Mouse (Mus musculus): Measurements from ENCODE around the gene Eif3a.

Gene Eif3a

DNA sequence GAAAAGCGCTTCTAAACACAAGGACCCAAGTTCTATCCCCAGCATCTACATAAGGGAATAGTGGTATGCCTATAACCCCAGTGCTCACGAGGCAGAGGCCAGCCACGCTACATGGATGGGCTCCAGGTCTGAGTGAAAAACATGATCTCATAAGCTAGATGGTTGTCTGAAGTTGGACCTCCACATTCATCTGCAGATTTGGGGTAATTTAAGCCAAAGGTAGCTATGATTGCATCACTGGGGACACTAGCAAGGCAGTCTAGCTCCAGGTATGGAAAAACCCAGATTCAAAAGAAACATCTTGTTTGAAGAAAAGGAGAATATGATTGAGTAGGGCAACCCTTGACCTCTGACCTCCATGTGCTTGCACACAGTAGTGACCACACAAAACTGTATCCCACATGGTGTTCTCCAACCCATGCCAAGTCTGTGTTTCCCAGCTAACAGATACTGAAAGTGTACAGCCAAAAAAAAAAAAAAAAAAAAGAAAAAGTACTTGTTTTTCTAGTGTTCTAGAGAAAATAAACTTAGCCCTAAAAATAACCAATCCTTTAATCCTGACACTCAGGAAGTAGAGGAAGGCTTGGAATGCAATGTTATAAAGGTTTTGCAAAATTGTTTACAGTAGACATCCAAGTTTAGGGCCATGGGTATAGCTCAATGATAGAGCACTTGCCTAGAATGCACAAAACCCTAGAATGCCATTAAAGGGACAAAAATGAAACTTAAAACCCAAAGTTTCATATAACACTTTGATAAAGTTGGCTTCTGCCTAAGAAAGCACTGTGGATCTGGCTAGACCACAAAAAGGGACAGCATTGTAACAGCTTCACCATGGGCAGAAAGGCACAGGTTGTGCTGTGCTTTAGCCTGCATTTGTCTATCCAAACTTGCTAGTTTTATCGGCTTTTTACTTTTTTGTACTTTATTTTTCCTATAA, 31.3 kb downstream of the Eif3a start:
- DNase-seq, result no peak

DNA sequence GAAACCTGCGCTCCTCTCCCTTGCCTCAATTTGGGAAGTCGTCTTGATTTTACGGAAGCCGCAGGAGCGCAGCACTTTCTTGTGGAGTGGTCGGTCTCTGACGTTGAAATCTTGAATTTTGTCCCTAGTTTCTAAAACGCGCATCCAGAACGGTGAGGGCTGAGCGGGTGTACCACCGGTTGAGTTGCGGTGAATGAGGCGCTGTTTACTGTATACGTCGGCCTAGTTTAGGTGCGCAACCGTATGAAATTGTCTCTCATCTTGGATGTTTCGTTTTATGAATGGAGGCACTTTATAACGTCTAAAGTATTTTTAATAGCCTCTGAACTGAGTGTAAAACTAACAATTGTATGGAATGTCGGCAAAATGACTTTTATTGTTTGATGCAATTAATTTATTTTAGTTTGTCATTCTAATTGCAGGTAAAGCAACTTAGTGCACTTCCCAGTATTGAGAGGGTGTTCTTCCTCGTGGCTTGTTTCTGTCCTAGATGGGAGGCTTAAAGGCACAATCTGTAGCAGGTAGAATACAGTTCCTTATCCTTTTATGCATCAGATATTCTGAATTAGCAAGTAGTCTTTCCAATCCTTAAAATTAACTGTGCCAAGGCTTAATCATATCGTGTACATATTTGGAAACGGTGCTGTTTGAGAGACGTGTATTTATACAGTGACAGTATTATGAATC, 33.2 kb downstream of the Eif3a start:
- no peak for DNase-seq

DNA sequence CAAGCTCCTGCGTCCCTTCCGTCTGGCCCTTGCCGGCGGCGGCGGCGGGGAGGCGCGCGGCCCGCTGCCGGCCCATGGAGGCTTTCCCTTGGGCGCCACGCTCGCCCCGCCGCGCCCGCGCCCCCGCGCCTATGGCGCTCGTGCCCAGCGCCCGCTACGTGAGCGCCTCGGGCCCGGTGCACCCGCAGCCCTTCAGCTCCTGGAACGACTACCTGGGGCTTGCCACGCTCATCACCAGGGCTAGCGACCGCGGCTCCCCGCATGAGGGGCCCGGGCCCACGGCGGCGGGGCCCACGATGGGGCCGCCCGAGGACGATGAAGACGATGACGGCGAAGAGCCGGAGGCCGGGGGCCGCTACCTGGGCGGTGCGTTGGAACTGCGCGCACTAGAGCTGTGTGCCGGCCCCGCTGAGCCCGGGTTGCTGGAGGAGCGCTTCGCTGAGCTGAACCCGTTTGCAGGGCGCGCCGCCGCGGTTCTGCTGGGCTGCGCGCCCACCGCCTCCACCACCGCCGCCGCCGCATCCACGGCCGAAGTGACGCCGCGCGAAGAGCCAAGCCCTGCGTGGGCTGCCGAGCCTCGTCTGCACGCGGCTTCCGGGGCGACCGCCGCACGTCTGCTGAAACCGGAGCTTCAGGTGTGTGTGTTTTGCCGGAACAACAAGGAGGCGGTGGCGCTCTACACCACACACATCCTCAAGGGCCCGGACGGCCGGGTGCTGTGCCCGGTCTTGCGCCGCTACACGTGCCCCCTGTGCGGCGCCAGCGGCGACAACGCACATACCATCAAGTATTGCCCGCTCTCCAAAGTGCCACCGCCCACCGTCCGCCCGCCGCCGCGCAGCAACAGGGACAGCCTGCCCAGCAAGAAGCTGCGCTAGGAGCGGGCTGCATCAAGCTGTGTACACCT, 34.0 kb downstream of the Eif3a start:
- DNase-seq, result peak; percentile 73 to 76

DNA sequence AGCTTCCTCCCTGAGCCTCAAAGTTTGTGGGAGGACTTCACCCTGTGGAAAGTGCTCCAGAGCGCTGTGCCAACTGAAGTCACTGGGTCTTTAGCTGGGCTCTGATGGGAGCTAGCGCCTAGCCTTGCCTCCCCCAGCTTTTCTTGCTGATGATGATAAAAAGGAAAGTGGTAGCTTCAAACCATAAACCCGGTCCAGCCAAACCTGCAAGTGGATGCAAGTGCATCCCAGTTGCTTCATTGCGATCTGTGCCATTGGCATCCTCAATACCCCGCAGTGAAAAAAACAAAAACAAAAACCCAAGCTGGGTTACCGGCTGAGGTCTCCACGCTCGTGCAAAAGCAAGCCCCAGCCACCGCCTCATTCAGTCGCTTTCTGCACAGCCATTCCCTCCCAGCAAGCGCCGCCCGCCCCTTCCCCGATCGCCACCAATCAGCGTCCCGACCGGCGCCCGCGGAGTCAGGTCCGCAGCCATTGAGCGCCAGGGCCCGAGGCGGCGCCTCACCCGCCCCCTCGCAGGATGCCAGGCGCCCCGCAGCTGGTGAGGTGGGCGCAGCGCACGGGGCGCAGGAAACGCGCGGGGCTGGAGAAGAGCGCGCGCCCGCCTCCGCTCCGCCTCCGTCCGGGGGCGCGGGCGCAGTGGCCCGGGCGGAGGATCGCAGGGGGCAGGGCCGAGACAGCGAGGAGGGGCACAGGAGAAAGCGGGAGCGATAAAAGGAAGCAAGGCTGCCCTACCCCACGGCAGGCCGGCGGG, 34.8 kb downstream of the Eif3a start, which contains the start of gene Nanos1:
TSS of gene Nanos1 (plus strand) at position 550 of the 754 bp plus-strand sequence.
- DNase-seq, result peak; percentile 92 to 96

DNA sequence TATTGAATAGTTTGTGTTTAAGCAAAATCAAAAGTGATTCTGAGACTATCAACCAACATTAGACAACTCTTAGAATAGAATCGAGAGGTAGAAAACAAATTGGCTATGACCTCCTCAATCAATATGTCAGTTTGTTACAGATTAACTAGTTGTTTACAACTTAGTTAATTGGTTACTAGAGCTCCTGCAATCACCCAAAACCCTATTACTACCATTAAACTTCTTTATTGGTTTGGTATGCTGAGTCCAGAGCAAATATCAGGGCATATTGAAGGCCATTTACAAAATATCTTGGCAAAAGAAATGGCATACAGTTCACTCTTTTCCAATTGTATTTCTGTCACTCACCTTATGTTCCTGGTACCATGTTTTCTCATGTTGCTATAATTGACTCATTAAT, 42.7 kb downstream of the Eif3a start:
- DNase-seq, result no peak

DNA sequence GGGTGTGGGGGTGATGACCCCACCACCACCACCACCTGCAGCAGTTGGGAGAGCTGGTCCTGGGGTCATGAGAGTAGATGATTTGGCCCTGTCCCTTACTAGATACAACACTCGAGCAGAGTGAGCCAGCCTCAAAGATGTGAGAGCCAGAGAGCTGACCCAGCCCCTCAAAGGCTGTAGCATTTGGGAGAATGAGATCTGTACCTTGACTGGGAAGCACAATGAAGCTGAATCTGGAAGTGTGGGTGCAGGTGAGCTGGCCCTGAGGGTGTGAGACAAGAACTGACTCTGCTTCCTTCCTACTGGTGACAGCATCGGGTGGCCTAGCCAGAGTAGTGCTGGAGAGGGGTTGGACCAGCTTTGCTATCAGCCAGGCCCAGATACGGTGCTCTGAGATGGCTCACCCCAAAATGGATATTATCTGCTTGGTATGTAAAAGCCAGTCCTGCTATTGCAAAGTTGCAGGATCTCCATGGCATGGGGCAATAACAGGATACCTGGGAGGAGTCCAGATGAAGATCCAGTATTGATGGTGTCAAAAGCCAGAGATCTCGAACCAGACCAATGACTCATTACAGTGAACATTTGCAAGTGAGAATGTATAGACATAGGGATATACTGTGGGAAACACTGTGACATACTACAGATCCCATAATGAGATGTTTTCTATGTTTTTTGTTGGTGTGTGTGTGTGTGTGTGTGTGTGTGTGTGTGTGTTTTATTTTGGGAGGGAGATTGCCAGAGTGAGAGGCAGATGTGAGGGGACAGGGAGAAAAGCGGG, 46.5 kb downstream of the Eif3a start:
- no peak for DNase-seq

DNA sequence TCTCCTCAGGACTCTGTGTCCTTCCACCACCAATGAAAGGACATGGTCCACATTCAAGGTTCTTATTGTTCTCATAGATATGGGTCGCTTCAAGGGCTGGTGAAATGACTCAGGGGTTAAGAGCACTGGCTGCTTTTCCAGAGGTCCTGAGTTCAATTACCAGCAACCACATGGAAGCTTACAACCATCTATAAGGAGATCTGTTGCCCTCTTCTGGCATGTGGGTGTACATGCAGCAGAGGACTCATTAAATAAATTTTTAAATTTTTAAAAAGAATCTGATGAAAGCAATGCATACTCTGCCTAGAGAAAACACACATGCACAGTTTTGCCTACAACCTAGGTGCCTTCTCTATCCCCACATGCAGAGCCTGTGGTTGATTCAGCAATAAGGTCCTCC, 49.9 kb downstream of the Eif3a start:
- DNase-seq, result no peak

DNA sequence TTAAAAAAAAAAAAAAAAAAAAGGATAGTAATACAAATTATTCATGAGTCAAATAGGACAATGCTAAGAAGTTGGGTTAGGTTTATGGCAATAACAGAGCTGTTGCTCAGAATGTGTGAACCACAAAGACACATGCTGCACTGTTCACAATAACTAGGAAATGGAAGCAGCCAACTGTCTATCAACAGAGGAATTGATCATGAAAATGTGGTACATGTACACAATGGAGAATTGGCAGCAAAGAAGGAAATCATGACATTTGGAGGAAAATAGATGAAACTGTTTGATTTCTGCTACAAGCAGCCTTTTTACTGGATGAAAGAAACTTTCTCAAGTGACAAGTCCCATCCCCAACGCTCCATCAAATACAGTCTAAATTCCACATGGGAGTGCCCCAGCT, 58.5 kb downstream of the Eif3a start:
- DNase-seq, result no peak

DNA sequence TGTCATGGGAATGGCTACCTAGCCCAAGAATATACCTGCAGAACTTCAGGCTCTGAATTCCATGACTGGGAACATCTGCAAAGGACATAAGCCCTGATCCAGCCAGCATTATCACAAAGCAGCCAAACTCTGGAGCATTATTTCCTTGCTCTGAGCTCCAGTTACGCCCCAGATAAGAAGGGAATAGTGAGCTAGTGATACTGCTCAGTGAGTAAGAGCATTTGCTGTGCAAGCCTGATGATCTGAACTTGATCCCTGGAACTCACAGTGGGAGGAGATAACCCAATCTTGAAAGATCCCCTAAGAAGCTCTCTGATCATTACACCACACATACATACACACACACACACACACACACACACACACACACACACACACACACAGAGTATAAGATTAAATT, 59.2 kb downstream of the Eif3a start:
- DNase-seq, result no peak

DNA sequence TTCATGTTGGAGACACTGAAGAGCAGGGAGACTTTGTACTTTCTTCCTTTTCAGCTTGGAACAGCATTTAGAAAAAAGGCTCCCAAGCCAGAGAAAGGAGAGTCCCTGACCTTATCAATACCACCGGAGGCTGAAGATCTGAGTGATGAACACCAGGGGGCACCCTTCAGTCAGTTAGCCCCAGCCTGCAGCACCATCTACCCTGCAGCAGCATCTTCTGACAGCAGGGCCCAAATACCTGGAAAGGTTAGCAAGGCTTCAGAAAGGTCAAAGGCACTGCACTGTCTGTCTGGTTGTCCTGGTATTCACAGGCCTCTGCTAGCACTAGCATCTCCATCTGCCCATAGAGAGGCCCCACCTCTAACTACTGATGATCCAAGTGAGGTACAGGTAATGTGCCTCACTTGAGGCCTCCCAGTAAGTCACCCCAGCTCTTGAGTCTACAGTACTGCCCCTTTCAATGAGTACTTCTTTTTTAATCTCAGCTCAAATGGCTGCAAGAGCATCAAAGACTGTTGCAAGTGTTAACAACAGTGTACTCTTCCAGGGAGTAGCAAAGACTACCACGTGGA, 60.1 kb downstream of the Eif3a start:
- DNase-seq, result peak; percentile 37 to 59

DNA sequence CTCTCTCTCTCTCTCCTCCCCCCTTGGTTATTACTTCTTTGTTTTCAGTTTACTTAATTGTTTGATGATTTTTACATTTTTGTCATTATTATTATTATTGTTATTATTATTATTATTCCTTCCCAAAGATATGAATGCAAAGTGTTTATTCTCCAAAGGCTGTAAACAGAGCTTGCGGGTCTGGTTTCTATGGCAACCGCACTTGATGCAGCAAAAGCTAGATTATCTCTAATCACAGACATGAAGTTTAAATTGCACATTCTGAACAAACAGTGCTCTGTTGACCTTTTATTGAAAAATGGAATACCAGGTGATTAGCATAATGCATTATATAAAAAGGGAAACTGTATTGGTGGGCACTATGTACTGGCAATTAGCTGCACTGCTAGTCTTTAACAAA, 74.1 kb downstream of the Eif3a start:
- DNase-seq, result no peak

DNA sequence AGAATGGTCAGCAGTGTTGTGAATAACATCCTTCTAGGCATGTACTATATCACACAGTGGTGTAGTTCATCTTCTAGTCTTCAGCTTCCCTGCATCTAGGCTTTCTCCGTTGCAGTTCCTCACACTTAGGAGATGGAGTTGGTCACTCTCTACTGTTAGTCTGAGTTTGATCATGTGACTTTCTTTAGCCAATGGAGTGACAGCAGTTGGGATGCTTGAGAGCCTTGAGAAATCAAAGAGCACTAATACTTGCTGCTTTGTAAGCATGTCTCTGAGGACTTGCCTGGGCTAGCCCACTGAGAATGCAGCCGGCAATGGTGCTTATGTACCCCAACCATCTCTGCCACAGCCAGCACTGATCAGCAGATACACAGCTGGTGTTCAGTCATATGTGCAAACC, 77.9 kb downstream of the Eif3a start:
- no peak for DNase-seq
